Mouse (Mus musculus): Measurements from ENCODE around the gene Cdc37l1.

- TF ChIP-seq CTCF (IDR thresholded peaks at IDR 0.05; ENCODE audit: borderline replicate concordance, extremely low read depth, insufficient read depth, insufficient read length) (no peak), POLR2A (IDR thresholded peaks at IDR 0.05; ENCODE audit: borderline replicate concordance, extremely low read depth, insufficient read depth, insufficient read length, poor library complexity, severe bottlenecking) (no peak)
Observed at GRCm38 (mm10) chr19:29042143-29042542, 52.0 kb downstream of the Cdc37l1 start.

Measured in brain, embryonic 14.5 days (tissue).